Mouse (Mus musculus) urinary bladder, postnatal 10 days (tissue): ENCODE measurements around the gene Ppm1m.

ENCODE experiments used
- DNase-seq: peaks from one replicate; pipeline ENCODE4 v3.0.0; 2022; ENCODE audit warnings: low spot score

Ppm1m gene

DNA sequence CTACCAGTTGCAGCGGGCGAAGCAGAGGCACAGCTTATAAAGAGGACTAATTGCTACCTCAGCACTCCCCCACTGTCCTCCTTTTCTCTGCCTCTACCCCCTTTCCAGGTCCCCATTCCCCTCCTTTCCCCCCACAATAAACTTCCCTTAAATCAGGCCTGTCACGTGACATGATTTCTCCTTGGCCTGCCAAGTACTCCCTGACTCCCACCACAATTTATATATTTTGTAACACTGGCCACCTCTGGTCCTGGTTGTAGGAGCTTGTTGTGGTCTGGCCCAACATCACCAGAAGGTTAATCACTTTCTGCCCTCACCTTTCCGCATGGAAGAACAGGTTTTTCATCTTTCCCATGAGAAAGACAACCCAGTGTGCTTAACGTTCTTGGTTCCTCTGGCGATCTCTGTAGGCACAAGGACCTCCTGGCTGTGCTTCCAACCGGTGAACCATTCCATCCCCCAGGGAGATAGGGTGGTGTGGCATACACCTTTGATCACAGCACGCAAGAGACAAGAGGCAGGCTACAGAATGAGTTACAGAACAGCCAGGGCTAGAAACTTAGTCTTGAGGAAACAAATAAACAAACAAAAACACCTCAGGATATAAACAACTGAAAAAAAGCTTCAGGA lies 21.5 kb upstream of the Ppm1m start:
- DNase-seq = no peak

GRCm38 (mm10) chr9:106216971-106217370 lies 17.4 kb upstream of the Ppm1m start:
- no peak for DNase-seq

GRCm38 (mm10) chr9:106215341-106216125 lies 16.0 kb upstream of the Ppm1m start:
- DNase-seq = no peak

DNA sequence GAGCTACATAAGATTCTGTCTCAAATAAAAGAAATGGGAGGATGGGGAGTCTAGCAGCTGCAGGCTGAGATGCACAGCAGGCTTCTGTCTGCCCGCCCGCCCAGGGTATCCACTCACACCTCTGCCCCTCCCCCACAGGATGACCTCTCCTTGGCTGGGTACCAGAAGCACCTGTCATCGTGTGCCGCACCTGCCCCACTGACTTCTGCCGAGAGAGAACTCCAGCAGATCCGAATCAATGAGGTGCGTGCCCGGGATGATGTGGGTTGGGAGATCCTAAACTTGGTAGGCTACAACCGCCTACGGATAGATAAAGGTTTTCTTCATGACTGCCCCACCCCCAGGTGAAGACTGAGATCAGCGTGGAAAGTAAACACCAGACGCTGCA lies 13.0 kb upstream of the Ppm1m start:
- no peak for DNase-seq

GRCm38 (mm10) chr9:106211680-106212593 lies 12.4 kb upstream of the Ppm1m start:
- DNase-seq = peak; percentile 56

DNA sequence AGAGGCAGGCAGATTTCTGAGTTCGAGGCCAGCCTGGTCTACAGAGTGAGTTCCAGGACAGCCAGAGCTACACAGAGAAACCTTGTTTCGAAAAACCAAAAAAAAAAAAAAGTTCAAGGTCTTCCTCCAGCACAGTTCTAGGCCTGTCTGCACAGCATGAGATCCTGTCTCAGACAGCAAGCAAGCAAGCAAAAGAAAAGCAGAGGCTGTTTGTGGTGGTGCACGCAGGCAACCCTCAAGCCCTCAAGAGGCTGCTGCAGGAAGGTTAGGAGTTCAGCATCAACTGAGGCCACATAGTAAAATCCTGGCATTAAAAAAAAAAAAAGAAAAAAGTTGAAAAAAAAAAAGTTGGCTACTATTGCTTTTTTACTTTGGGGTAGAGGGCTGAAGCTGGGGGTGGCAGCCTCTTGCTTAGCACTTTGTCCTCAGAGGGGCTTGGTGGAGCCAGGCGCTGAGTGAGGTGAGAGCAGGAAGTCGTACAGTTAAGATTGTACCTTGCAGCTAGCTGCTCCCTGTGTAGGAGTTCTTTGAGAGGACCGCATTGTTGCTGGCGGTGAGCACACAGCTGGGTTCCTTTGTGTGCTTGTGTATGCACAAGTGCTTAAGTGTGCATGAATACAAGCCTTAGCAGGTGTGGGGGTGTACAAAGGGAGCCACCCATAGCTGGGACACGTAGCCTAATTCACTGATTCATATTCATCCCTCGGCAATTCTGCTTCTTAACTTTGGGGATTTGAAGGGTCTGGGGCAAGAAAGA lies 11.5 kb upstream of the Ppm1m start:
- no peak for DNase-seq

DNA sequence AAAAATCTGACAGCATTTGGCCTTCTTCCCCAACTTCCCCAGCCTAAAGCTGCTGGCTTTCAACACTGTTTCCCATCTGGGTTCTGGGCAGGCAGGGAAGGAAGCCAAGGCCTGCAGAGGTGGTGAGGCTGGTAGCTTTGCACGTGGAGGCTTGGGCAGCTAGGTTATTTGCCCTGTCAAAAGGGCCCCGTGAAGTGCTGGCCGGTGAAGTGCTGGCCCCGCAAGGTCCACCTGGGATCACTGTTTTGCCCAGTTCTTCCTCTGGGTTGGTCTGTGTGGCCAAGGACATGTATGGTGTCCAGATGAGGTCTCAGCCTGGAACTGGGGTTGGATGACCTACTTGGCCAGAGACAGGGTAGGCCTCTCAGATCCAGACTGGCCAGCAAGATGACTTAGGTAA lies 10.4 kb upstream of the Ppm1m start:
- DNase-seq = no peak

GRCm38 (mm10) chr9:106208181-106208580 lies 8.6 kb upstream of the Ppm1m start:
- DNase-seq = no peak

DNA sequence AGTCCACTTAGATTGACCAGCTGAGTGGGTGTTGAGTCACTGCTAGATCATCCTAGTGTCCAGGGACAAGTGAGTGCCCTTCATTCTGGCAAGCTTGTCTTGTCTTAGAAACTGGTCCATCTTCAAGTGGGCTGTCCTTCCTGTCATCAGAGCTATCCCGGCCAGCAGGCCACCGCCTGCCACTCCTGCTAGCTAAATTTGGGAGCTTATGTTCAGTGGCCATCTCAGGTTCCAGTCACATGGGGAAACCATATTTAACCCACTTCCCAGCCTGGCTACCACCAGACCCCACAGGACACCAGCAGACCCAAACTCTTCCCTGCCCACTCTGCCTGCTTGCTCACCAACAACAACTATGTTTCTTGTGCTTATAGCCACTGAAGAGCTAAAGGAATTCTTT lies 7.0 kb upstream of the Ppm1m start:
- DNase-seq = no peak

DNA sequence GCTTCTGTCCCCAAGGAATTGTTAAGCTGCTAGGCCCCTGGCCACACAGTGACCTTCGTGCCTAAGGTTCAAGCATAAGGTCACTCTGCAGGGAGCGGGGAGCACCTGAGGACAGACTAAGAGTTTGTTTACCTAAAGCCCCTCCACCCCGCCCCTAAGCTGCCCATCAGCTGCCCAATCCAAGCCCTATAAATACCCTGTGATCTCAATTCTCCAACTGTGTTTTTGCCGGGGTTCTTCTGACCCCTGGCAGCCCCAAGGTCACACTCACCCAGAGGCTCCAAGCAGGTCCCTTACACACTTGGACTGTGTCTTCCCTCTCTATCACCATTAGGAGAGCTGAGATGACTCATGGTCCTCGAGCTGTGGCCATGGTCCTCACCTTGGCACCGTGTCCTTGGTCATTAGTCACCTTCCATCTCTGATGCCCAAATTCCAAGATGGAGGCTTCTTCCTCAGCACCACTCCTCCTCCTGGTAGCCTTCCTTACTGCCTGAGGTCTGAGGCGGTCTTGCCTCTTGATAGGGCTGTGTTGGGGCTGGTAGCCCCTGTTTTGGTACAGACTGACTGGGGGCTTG lies 6.3 kb upstream of the Ppm1m start:
- DNase-seq = no peak

DNA sequence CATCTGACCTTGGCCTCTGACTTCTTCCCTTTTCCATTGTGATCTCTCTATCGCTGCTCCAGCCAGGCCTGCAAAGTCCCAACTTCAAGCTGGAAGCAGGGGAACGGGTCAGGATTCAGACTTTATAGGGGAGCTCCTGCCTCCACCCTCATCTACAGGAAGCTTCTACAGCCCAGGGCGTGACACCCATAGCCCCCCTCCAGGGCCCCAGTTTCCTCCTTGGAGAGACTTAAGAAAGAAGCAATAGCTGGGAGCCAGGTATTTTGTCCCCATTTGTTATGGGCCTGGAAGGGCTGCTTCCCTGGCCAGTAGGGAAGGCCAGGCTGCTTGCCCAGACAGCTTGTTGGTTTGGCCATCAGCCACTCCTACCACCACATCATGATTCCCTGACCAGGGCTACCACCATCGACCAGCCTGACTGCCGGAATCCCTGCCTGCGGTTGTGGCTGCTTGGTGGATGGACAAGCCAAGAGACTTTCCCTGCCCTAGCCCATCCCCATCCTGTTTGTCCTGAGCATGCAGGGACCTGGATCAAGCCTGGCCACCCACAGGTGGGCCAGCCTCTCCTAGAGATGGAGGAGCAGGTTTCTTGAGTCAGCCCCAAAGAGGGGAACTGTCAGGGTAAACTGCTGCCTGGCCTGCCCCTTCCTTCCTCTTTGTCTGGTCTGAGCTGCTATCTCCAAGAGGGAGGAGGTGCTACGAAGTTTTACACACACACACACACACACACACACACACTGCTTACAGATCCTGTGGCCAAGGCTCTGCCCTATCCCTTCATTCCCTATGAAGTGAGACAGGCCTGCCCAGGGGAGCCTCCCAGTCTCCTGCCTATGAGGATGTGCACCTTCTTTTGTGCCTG lies 4.7 kb upstream of the Ppm1m start:
- DNase-seq = no peak

DNA sequence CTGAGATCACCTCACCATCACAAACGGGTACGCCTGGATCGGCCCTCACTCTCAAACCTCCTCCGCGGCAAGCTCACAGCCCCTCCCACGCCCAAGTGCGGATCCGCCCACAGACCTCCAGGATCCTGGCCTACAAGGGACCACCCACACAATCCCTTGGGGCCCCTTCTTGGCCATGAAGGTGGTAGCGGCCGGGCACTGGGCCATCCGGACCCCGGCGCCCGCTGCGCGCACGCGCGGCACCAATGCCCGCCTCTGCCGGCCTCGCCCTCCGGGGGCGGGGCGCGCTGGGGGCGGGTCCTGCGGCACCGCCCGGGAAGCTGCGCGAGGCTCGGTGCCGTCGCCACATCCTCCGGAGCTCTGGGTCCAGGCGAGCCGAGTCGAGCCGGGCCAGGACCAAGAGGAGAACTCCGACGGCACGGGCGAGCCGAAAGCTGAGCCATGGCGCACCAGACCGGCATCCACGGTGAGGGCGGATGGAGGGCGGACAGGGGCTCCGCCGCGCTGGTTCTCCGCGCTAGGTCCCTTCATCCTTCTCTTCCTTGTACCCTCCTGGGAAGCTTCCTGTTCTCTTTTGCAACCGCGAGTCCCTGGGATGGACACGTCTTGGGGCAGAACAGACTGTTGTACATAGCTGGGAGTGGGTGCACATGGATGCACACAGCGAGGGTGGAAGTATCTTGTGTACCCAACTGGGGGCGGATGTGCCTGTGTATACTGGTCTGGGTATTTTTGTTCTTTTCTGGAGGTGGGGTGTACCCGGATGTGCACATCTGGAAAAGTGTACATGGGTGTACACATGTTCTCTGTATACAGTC lies 3.5 kb upstream of the Ppm1m start, which contains the start of gene Twf2:
Twf2 (plus strand) TSS at position 290 of the 818 bp plus-strand sequence.
- DNase-seq = peak; percentile 57

DNA sequence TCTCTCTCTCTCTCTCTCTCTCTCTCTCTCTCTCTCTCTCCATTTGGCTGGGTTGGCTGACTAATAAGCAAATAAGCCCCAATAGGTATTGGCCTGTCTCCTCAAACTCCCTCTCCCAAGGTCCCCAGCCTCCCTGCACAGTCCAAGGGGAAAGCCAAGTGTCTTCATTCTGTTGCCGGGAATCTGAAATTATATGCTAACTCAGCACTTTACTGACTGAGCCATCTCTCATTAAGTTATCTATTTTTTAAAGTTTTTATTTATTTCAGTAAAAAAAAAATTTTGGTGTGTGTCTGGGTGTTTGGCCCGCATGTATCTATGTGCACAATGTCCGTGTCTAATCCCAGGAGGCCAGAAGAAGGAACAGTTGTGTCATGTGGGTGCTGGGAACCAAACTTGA lies 2.3 kb upstream of the Ppm1m start:
- no peak for DNase-seq

DNA sequence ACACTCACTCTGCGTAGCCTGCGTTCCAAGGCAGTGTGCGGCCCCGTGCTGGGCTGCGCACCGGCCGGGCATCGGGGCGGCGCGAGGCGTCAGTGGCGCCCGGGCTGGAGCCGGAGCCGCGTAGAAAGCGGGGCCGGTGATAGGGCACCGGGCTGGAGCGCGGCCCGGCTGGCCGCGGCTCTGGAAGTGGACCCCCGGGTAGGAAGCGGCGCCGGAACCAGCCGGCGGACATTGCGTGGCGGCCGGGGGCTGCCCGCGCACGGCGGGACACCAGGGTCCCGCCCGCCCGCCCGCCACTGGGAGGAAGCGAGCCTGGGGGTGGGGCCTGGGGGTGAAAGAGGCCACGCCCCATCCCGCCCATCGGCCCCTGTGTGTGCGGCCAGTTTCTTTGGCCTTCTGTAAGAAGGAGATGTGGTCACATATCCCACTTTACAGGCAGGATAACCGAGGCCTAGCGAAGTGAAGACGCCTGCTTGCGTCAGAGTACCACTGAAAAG lies 536 bp downstream of the Ppm1m start:
- DNase-seq = no peak

GRCm38 (mm10) chr9:106197732-106198131 lies 1.8 kb downstream of the Ppm1m start:
- no peak for DNase-seq

GRCm38 (mm10) chr9:106197081-106197713 lies 2.3 kb downstream of the Ppm1m start:
- DNase-seq = no peak

- DNase-seq = no peak
Observed at GRCm38 (mm10) chr9:106195693-106196092, 3.9 kb downstream of the Ppm1m start.

DNA sequence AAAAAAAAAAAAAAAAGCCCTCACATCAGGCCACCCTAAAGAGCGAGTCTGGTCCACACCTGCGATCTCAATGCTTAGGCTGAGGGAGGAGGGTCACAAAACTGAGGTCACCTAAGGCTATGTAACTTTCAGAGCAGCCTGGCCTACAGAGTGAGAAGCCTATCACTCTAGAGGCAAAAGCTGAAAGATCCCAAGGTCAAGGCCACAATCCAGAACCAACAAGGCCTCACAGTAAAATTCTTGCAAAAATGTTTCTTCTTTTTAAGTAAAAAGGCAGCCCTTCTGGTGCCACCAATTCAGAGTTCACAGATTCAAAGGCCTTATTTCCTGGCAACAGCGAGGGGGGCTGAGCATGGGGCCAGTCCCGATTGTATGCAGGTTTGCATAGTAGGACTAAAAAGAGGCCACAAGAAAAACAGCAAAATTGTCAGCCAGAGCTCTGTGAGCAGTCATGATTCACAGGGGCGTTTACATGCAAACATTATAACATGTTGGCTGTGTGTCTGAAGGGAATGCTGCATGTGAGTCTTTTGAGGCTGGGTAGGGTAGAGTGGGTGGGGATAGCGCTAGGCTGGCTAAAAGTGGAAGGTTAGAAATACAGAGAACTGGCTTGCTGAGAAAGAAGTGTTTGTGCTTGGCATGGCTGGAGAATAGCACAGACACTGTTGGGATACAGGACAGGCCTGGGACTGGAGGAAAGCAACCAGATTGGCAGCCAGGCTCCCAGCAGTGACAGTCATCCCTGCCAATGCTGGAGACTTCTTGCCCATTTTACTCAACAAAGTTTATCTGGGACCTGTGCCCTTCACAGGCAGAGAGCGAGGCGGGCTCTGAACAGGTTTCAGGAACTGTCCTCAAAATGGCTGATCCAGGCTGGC lies 5.4 kb downstream of the Ppm1m start:
- DNase-seq = no peak
